Mouse (Mus musculus): Measurements from ENCODE around the gene Il11. TPM values are rescaled to one million over a fixed set of nuclear protein-coding genes. Genes with fewer than 3 reads are reported as not detected.
"Not testable (repeated sequence)": the region's sequence is repeated elsewhere in the genome, so short reads cannot be mapped to it uniquely, and the experiment has no call there.

Gene Il11
- total RNA-seq (2021) = under 1 TPM in 1 of 2 experiments, not detected in 1; 0.13 TPM
- long read RNA-seq, experiment 1 = 0 reads
- long read RNA-seq, experiment 2 = 0 reads

- no peak for DNase-seq
- intact Hi-C loops (cut with DNase I; ENCODE audit: low total_unique reads) = loop anchor here (5.0 kb wide), 1 partner anchor 40 kb away; the partner anchor contains the start of gene Kmt5c
These were observed at the start of gene Il11, which contains the start of gene Tmem190 for GRCm38 (mm10) chr7:4782759-4783158. Gene Il11, minus strand, starts transcription at chr7:4782859. Gene Tmem190, plus strand, starts transcription at chr7:4782937.

DNA sequence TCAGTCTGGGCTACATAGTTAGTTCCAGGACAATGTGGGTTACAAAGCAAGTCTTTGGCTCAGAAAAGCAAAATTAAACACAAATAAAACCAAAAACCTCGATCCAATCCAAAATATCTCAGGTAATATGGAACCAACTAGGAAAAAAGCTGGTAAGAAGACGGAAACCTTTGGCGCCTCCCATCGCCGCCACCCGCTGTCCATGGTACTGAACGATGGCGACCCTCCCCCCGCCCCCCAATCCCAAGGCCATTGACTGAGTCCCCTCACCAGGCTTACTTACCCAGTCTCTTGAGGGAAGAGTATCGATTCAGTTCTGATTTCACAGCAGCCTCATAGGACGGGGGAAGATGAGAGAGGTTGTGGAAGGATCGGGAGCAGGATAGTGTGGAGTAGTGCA, 47.8 kb upstream of the Il11 start:
- no peak for DNase-seq
- intact Hi-C loops (cut with DNase I; ENCODE audit: low total_unique reads) = no loop called here

DNA sequence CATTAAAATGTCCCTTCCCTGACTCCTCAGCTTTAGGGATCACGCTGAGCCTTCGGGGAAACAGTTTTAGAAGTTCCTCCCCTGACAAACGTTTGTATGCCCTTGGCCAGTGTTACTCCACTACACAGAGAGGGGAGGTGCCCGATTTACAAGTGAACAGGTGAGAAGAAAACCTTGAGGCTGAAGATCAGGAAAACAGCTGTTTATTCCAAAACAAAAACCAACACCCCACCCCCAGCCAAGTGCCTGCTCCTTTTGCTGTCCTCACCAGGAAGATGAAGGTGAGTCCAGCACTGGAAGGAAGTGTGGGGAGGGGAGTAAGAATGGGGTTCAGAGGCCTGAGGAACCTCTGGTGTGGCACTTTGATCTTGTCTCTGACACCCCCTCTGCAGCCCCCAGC, 42.7 kb upstream of the Il11 start:
- no peak for DNase-seq
- intact Hi-C loops (cut with DNase I; ENCODE audit: low total_unique reads) = no loop called here

- intact Hi-C loops (cut with DNase I; ENCODE audit: low total_unique reads) = no loop called here
- no peak for DNase-seq
These were observed 39.7 kb upstream of the Il11 start for GRCm38 (mm10) chr7:4822162-4822907.

- DNase-seq = no peak
- intact Hi-C loops (cut with DNase I; ENCODE audit: low total_unique reads) = no loop called here
These were observed 39.0 kb upstream of the Il11 start for GRCm38 (mm10) chr7:4821690-4822089.

GRCm38 (mm10) chr7:4820925-4821324, 38.3 kb upstream of the Il11 start:
- intact Hi-C loops (cut with DNase I; ENCODE audit: low total_unique reads); DNase-seq: not testable (repeated sequence)

DNA sequence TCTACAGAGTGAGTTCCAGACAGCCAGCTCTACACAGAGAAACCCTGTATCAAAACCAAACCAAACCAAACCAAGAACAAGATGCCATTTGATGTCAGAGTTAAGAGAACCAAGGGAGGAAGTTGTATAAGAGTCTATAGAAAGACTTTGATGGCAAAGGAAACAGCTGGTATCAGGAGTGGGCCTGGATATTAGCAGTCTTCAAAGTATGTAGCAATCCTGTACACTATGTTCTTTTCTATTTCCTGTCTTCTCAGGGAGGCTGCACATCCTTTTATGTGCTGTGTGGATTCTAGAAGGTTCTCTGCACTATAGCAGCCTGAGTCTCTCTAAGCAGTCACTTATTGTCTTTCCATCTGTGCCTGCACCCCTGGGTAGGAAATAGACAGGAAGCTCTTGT, 33.9 kb upstream of the Il11 start:
- DNase-seq = no peak
- intact Hi-C loops (cut with DNase I; ENCODE audit: low total_unique reads) = no loop called here

GRCm38 (mm10) chr7:4813105-4813791, 30.6 kb upstream of the Il11 start:
- DNase-seq = no peak
- intact Hi-C loops (cut with DNase I; ENCODE audit: low total_unique reads) = no loop called here

- DNase-seq = peak; percentile 99
- intact Hi-C loops (cut with DNase I; ENCODE audit: low total_unique reads) = no loop called here
These were observed 29.8 kb upstream of the Il11 start, which contains the start of gene Ube2s for GRCm38 (mm10) chr7:4812303-4813104. Gene Ube2s, minus strand, starts transcription at chr7:4812590.

GRCm38 (mm10) chr7:4811842-4812302, 29.2 kb upstream of the Il11 start:
- intact Hi-C loops (cut with DNase I; ENCODE audit: low total_unique reads) = no loop called here

DNA sequence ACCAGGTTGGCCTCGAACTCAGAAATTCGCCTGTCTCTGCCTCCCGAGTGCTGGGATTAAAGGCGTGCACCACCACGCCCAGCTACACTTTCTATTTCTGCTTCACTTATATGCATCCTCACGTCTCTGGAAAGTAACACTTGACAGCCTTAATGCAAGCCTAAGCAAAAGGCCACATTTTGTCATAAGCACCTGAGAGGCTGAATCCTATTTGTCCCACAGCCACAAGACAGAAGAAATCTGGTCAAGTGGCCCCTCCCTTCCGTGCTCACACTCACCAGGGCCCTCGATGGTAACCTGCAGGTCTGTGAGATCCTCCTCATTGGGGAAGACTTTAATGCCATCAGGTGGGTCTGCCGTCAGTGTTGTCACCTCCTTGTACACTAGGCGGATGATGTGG, 28.5 kb upstream of the Il11 start:
- DNase-seq; intact Hi-C loops (cut with DNase I; ENCODE audit: low total_unique reads): not testable (repeated sequence)

More at GRCm38 (mm10) chr7:4811842-4812302, 29.2 kb upstream of the Il11 start:
- peak; percentile 40 for DNase-seq

DNA sequence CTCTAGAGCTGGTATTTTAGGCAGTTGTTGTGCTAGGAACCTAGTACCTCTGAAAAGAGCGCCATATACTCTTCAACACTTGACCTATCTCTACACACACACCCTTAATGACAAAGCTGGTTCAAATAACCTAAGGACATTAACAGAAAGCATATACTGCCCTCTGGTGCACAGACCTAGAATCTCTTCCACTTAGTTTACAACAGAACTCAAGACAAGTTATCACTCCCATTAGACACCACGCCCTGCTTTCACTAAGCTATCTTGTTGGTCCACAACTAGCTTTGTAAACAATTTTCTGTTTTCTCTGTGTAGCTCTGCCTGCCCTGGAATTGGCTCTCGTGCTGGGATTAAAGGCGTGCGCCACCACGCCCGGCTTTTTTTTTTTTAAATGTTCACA, 24.1 kb upstream of the Il11 start:
- intact Hi-C loops (cut with DNase I; ENCODE audit: low total_unique reads) = loop anchor here (10.0 kb wide), 2 partner anchors 182 to 252 kb away; no protein-coding TSS in a partner anchor
- no peak for DNase-seq

- intact Hi-C loops (cut with DNase I; ENCODE audit: low total_unique reads) = loop anchor here (10.0 kb wide), 2 partner anchors 177 to 247 kb away; no protein-coding TSS in a partner anchor
These were observed 19.6 kb upstream of the Il11 start for GRCm38 (mm10) chr7:4802247-4802646.

GRCm38 (mm10) chr7:4795767-4796433, 13.2 kb upstream of the Il11 start:
- DNase-seq = no peak
- intact Hi-C loops (cut with DNase I; ENCODE audit: low total_unique reads) = no loop called here

More at GRCm38 (mm10) chr7:4802247-4802646, 19.6 kb upstream of the Il11 start:
- no peak for DNase-seq

DNA sequence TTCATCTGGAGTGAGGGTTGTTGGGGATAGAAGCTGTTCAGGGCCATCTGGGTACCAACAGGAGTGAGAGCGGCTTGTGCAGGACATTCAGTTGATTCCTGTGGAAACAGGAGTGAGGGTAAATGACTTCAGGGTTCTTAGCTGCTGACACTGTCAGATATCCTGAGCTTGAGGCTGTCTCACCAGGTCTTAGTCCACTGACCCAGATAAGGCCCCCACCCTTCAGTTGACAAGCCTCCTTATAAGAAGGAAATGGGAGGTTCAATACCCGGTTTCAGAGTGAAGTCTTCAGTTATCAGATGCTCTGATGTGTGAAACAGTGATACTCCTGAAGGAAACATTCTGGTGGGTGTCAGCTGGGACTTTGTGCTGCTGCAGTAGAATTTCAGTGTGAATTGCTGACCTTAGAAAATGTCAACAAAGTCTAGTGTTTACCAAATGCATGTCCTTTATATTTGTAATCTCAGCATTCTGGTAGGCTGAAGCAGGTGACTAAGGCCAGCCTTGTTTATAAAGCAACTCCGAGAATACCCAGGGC, 12.0 kb upstream of the Il11 start:
- DNase-seq = no peak
- intact Hi-C loops (cut with DNase I; ENCODE audit: low total_unique reads) = no loop called here

- intact Hi-C loops (cut with DNase I; ENCODE audit: low total_unique reads) = no loop called here
- no peak for DNase-seq
These were observed 11.0 kb upstream of the Il11 start for GRCm38 (mm10) chr7:4793674-4794073.

DNA sequence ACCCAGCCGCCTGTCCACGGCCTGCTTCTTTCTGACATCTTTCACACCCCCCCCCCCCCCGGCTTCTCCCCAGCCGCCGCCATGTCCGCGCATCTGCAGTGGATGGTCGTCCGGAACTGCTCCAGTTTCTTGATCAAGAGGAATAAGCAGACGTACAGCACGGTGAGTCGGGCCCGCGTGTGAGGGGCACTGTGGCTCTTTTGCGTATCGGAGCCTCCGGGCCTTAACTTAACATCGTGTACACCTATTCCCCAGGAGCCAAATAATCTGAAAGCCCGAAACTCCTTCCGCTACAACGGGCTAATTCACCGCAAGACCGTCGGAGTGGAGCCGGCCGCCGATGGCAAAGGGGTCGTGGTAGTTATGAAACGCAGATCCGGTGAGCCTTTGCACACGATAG, 10.6 kb upstream of the Il11 start:
- DNase-seq; intact Hi-C loops (cut with DNase I; ENCODE audit: low total_unique reads): not testable (repeated sequence)

- DNase-seq = peak; percentile 95
- intact Hi-C loops (cut with DNase I; ENCODE audit: low total_unique reads) = no loop called here
These were observed 9.9 kb upstream of the Il11 start, which contains the start of gene Rpl28 for GRCm38 (mm10) chr7:4792278-4793212. Gene Rpl28, plus strand, starts transcription at chr7:4792874.
